In genomic region chr16:9679994-9680393, GRCm38 (mm10) we compare ENCODE assay signal across 19 mouse cellular contexts.
DNase-seq lines count a peak whose midpoint lies in the region; ATAC-seq and TF ChIP-seq lines count a peak whose summit lies in the region.
"Had no signal": no experiment of that assay in that cellular context is flagged by ENCODE, and none has a peak within 500 bp of the region (broad histone marks: within the 10 kb centered on the region; RNA-seq: fewer than 3 reads in every experiment).

No protein-coding gene starts in this region.

- no peak overlapping the region for H3K9ac ChIP-seq in forebrain, embryonic 14.5 days (ENCODE audit: low read length)
- H3K9ac ChIP-seq: heart, embryonic 12.5 days; limb, embryonic 12.5 days; lung, embryonic 15.5 days; neural tube, embryonic 13.5 days had no signal

- 5% methylated on average over 5 of the region's 5 CpGs for WGBS in forebrain, embryonic 14.5 days

- no peak overlapping the region for H3K4me3 ChIP-seq in left cerebral cortex, adult 2 months
- H3K4me3 ChIP-seq in forebrain, embryonic 14.5 days (ENCODE audit: low read depth, low read length): no peak overlapping the region
- H3K4me3 ChIP-seq: heart, embryonic 12.5 days; limb, embryonic 12.5 days; lung, embryonic 15.5 days; neural tube, embryonic 13.5 days had no signal

- no peak for DNase-seq in left cerebral cortex, adult 2 months (ENCODE audit: extremely low spot score in 1 of 2, low spot score in 2 of 2)
- no peak for DNase-seq in left cerebral cortex, adult 9 months (ENCODE audit: low spot score in 2 of 2)
- peak; percentile 36 for DNase-seq in Muller cell, postnatal 12 days (ENCODE audit: inconsistent ontology term)
- DNase-seq in brain, adult 2 months (ENCODE audit: low read depth, low spot score): peak; percentile 39
- peak; percentile 59 for DNase-seq in forebrain, embryonic 14.5 days (ENCODE audit: low spot score)
- DNase-seq in ovary, postnatal 10 days (ENCODE audit: low spot score): no peak
- no peak for DNase-seq in gastrocnemius, postnatal 14 days
- DNase-seq: adrenal gland, adult 8-10 months; cerebellum, adult 11-12 months; gastrocnemius, postnatal 10 days; kidney, adult 11 months; kidney, postnatal 10 days; right cerebral cortex, postnatal 4 days had no signal

- no peak for TF ChIP-seq CTCF in left cerebral cortex, adult 2 months (IDR thresholded peaks at IDR 0.05)

- no peaks in the 10 kb centered on the region for H3K9me3 ChIP-seq in forebrain, embryonic 14.5 days (replicated peaks; ENCODE audit: control insufficient read depth, low read length)
- H3K9me3 ChIP-seq: heart, embryonic 12.5 days; limb, embryonic 12.5 days; lung, embryonic 15.5 days; neural tube, embryonic 13.5 days had no signal

- no peaks in the 10 kb centered on the region for H3K36me3 ChIP-seq in forebrain, embryonic 14.5 days (ENCODE audit: control insufficient read depth, insufficient read depth, low read length)
- H3K36me3 ChIP-seq: heart, embryonic 12.5 days; limb, embryonic 12.5 days; lung, embryonic 15.5 days; neural tube, embryonic 13.5 days had no signal

- intact Hi-C loops in left cerebral cortex, adult 2 months (cut with DNase I): no loop called here
- intact Hi-C loops in gastrocnemius, postnatal 14 days (cut with DNase I; ENCODE audit: low total_unique reads): no loop called here

- peaks cover 8% of the 10 kb centered on the region for H3K4me1 ChIP-seq in forebrain, embryonic 14.5 days (ENCODE audit: control insufficient read depth, insufficient read depth, low read length)
- H3K4me1 ChIP-seq: heart, embryonic 12.5 days; limb, embryonic 12.5 days; lung, embryonic 15.5 days had no signal

- ATAC-seq in forebrain, embryonic 14.5 days: peak; percentile 70
- no peak for ATAC-seq in activated CD4-positive, CD25-positive, alpha-beta regulatory T cell, adult 4 months
- ATAC-seq: hindbrain, embryonic 16.5 days had no signal

- no peak overlapping the region for H3K4me2 ChIP-seq in forebrain, embryonic 14.5 days (ENCODE audit: low read length)
- H3K4me2 ChIP-seq: heart, embryonic 12.5 days; limb, embryonic 12.5 days; lung, embryonic 15.5 days; neural tube, embryonic 13.5 days had no signal

- H3K27me3 ChIP-seq in forebrain, embryonic 14.5 days (replicated peaks; ENCODE audit: control insufficient read depth, insufficient read depth, low read length): no peaks in the 10 kb centered on the region
- H3K27me3 ChIP-seq: heart, embryonic 12.5 days; limb, embryonic 12.5 days; lung, embryonic 15.5 days; neural tube, embryonic 13.5 days had no signal

- H3K27ac ChIP-seq in left cerebral cortex, adult 2 months: peak overlapping the region; percentile 36; the same call in 1 of the 2 replicates
- no peak overlapping the region for H3K27ac ChIP-seq in forebrain, embryonic 14.5 days (ENCODE audit: low read depth, low read length)
- H3K27ac ChIP-seq: limb, embryonic 12.5 days; lung, embryonic 15.5 days; neural tube, embryonic 13.5 days had no signal

Comparison
In these comparisons a context has a peak if more than half of its experiments do, and no peak if none do; other contexts are left out.
1. DNase-seq: peak in Muller cell, postnatal 12 days (single experiment), brain, adult 2 months (single experiment) and forebrain, embryonic 14.5 days (single experiment); none in left cerebral cortex, adult 2 months (0 of 2), left cerebral cortex, adult 9 months (0 of 2), ovary, postnatal 10 days (single experiment) and gastrocnemius, postnatal 14 days (single experiment).